Mouse (Mus musculus) forebrain, embryonic 16.5 days (tissue): Measurements from ENCODE around the gene Adam10. TPM values are rescaled to one million over a fixed set of nuclear protein-coding genes. Genes with fewer than 3 reads are reported as not detected.

Source experiments
- ATAC-seq: fragments of 200-750 bp; cut with Nextera tagmentation; 2 replicates; pipeline ENCODE4 v1.8.0; 2017; ENCODE audit warnings: mild to moderate bottlenecking, moderate library complexity
- H3K27ac ChIP-seq: fragments of 300-500 bp; sonication (generic); 2 replicates; pipeline ENCODE4 v1.5.1; 2014; ENCODE audit warnings: low read length, control low read depth
- H3K27me3 ChIP-seq: fragments of 300-500 bp; sonication (generic); replicated peaks from 2 replicates; pipeline ENCODE4 v1.6.1; 2014; ENCODE audit warnings: low read length; ENCODE audit not compliant: control insufficient read depth, insufficient read depth
- H3K36me3 ChIP-seq: fragments of 300-500 bp; sonication (generic); 2 replicates; pipeline ENCODE4 v1.6.1; 2014; ENCODE audit not compliant: control insufficient read depth, insufficient read depth
- H3K4me1 ChIP-seq: fragments of 300-500 bp; sonication (generic); replicated peaks from 2 replicates; pipeline ENCODE4 v1.6.1; 2014; ENCODE audit warnings: low read length; ENCODE audit not compliant: control insufficient read depth, insufficient read depth
- H3K4me2 ChIP-seq: fragments of 300-500 bp; sonication (generic); 2 replicates; pipeline ENCODE4 v1.6.1; 2014; ENCODE audit warnings: mild to moderate bottlenecking, low read length, control low read depth
- H3K4me3 ChIP-seq: fragments of 300-500 bp; sonication (generic); replicated peaks from 2 replicates; pipeline ENCODE4 v1.5.1; 2014; ENCODE audit warnings: mild to moderate bottlenecking, low read length, control low read depth
- H3K9ac ChIP-seq: fragments of 300-500 bp; sonication (generic); replicated peaks from 2 replicates; pipeline ENCODE4 v1.6.1; 2014; ENCODE audit warnings: low read depth, low read length, control low read depth
- H3K9me3 ChIP-seq: fragments of 300-500 bp; sonication (generic); 2 replicates; pipeline ENCODE4 v1.6.1; 2016; ENCODE audit warnings: low read length; ENCODE audit not compliant: control insufficient read depth
- WGBS: fragments of 180-500 bp; shearing (Covaris S2); extraction: QIAGEN DNeasy Blood & Tissue Kit; methylation state at CpG from one replicate; pipeline ENCODE4 v1.1.7; 2014; 5-methylcytosine and 5-hydroxymethylcytosine counted together
- microRNA-seq: library from miRNA; unstranded; fragments of <30 nt; microRNA quantifications from one replicate; pipeline ENCODE4, GENCODE M21; 2017
- polyA plus RNA-seq: library from polyadenylated mRNA; unstranded; fragments of >200 nt; fragmentation: Nextera tagmentation; extraction: Ambion mirVana; gene quantifications from 2 replicates; pipeline ENCODE4 v1.2.1, GENCODE M21; 2015

Gene Adam10
- polyA plus RNA-seq, 1 experiment from 2014 or later: 60.0 TPM

DNA sequence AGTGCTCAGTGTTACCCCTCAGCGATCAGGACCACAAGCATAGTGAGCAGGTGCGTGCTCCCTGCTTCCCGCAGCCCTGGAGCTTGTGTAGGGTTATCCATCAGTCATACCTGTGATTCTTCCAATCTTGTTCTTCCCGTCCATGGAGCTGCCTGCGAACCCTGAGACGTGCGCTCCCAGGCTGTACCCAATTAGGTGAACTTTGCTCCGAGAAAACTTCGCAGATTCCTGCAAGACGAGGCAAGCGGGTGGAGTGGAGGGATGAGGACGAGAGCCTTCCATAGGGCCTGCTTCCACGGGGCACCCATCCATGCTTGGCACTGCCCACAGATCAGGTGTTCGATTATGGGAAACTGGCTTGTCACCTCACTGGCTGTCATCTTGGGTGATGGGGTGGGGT is 139.9 kb downstream of the Adam10 start:
- ATAC-seq: no peak
- H3K36me3 ChIP-seq: no peaks in the 10 kb centered on the region
- no peak overlapping the region for H3K9ac ChIP-seq
- H3K4me3 ChIP-seq: no peak overlapping the region
- 82% methylated on average over 14 of the region's 14 CpGs for WGBS
- H3K9me3 ChIP-seq: no peaks in the 10 kb centered on the region
- H3K4me1 ChIP-seq: no peaks in the 10 kb centered on the region; the same call in 1 of the 2 replicates
- H3K27me3 ChIP-seq: no peaks in the 10 kb centered on the region
- no peak overlapping the region for H3K4me2 ChIP-seq
- no peak overlapping the region for H3K27ac ChIP-seq

DNA sequence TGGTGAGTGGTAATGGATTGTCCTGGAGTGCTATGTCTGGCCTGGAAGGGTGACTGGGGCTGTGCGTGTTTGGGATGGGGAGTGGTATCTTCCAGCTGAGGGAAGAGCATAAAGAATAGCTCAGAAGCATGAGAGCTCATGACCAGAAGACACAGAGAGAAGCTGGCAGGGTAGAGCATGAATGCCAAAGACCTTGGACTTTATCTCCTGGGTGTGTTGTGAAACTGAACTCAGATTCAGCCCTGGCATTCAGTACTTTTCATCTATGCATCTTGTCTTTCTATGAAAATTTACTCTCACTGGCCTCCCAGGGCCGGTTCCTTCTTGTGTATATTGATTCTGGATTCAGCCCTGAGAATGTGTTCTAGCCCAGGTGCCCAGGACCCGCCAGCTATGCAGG is 145.3 kb downstream of the Adam10 start:
- Histone ChIP-seq H3K9me3 (no peaks in the 10 kb centered on the region), H3K27ac (no peak overlapping the region), H3K27me3 (no peaks in the 10 kb centered on the region), H3K4me1 (no peaks in the 10 kb centered on the region), H3K4me3 (no peak overlapping the region), H3K9ac (no peak overlapping the region), H3K4me2 (no peak overlapping the region), H3K36me3 (no peaks in the 10 kb centered on the region)
- WGBS: 84% methylated on average over 3 of the region's 3 CpGs
- no peak for ATAC-seq

GRCm38 (mm10) chr9:70827911-70828310 is 149.1 kb downstream of the Adam10 start:
- 92% methylated on average over 6 of the region's 6 CpGs for WGBS
- Histone ChIP-seq H3K9ac (no peak overlapping the region), H3K27ac (no peak overlapping the region), H3K9me3 (no peaks in the 10 kb centered on the region), H3K27me3 (no peaks in the 10 kb centered on the region), H3K4me2 (no peak overlapping the region), H3K36me3 (no peaks in the 10 kb centered on the region), H3K4me1 (no peaks in the 10 kb centered on the region), H3K4me3 (no peak overlapping the region)
- ATAC-seq: no peak

Small RNAs within 50 kb of the gene (microRNA-seq; reads per million reads assigned to microRNA genes)
- not detected for gene Gm25149

Other genes with a start within 250 kb of the Adam10 start
- 37.3 and 39.4 TPM in 2 replicates for gene Rnf111, start 175.3 kb upstream of the Adam10 start, polyA plus RNA-seq
- 68.5 and 73.6 TPM in 2 replicates for gene Sltm, start 136.2 kb upstream of the Adam10 start, polyA plus RNA-seq
- gene Gm10642, start 22.7 kb upstream of the Adam10 start, polyA plus RNA-seq: 0.17 and 0.37 TPM in 2 replicates
- gene Mindy2, start 21.8 kb upstream of the Adam10 start, polyA plus RNA-seq: 13.6 and 14.7 TPM in 2 replicates